Mouse (Mus musculus) thymus, postnatal 14 days (tissue): Measurements from ENCODE around the gene Hipk2.
A peak's percentile ranks its signal among the peaks of the same experiment; 100 is the strongest.

Experiments used
- DNase-seq: peaks from one replicate; pipeline ENCODE4 v3.0.0; 2021

Gene Hipk2

DNA sequence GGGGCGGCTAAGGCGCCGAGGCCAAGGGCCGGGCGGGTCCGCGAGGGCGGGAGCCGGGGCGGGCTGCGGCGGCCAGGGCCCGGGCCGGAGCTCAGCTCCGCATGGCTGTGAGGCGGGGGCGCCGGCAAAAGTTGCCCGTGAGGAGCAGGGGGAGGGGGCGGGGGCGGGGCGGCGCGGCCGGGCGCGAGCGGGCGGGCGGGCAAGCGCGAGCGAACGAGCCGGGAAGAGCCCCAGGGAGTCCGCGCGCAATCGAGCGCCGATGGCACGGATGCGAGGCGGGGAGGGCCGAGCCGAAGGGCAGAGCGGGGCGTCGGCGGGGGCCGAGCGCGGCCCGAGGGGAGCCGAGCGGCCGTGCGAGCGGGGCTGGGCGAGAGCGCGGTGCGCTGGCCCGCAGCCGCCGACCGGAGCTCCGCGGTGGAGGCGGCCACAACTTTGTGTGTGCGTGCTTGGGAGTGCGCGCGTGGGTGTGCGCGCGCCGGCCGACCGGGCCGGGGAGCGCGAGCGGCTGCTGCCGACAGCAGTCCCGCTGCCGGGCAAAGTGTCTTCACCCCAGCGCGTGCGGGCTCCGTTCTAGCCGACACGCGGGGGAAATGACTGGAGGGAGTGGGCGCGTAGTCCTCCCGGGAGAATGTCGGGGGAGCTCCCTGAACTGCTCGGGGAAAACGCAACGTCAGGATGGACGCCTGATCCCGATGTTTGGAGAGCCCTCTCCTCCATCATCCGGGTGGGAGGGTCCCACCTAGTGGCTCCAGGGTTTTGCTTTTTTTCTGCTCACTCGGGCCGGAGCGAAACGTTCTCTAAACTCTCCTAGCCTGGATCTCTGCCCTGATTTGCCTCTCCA, at the start of gene Hipk2:
Gene Hipk2, minus strand, starts transcription at position 95 of the 841 bp plus-strand sequence.
- peak; percentile 85 for DNase-seq

DNA sequence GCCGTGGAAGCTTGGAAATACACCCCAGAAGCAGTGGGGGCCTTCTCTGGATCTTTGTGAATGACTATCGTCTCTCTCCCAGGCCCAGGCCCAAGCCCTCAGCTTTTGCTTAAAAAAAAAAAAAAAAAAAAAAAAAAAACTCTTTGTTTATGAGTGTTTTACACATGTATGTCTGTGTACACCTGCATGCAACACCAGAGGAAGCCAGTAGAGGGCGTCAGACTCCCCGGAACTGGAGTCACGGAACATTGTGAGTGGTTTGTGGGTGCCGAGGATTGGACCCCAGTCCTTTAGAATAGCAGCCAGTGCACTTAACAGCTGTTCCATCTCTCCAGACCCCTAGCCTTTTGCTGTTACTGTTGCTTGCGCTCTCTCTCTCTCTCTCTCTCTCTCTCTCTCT, 49.8 kb upstream of the Hipk2 start:
- peak; percentile 26 for DNase-seq

DNA sequence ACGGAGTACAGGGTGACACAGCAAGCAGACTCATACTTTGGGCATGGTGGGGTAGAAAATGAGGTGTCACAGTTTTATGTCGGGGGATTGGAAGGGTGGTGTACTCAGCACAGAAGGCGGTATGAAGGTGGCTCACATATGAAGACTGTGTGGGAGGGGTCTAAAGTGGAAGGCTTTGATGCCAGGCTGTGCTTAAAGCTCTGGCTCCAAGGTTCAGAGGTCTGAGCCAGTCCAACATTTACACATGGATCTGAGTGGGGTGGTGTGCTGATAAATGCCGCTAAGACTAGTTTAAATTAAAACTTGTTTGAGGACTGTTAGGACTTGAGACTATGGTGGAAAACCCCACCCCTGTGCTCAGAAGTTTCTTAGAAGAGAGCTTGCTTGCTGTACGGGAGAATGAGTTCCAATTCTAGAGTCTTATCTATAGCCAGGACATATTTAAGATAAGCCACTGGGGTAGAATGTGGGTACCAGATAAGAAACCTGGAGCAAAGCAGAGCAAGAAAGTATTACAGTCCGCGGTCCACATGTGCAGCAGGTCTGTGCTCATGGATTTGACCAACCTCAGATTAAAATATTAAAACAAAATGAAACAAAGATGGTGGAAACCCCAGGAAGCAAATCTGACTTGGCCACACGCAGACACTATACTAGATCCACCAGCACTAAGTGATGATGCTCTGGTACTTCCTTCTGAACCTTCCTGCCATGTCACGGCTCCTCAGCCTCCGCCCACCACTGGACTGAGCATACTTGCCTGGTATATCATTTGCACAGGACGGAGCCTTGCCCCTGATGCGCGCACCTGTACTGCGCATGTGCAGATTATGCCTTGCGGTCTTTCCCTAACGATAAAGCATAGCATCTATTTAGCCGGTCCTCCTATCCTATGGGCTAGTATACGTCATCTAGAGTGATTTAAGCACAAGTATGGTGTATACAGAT, 48.2 kb upstream of the Hipk2 start:
- no peak for DNase-seq

DNA sequence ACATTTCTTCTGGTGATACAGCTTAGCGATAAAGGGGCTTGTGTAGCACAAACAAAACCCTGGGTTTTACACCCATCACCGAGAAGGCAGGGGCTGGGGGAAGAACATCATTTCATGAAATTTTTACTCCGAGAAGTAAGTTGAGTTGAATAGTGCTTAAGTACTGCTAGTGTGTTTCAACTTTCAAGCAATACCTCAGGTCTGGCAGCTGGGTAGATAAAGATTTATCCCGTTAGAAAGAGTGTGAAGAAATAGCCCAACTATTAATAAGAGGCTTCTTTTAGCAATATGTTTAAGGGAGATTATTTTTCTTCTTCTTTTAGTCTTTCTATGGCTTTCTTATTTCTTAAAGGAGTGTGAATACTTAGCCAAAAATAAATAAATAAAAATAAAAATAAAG, 47.5 kb upstream of the Hipk2 start:
- DNase-seq = no peak

DNA sequence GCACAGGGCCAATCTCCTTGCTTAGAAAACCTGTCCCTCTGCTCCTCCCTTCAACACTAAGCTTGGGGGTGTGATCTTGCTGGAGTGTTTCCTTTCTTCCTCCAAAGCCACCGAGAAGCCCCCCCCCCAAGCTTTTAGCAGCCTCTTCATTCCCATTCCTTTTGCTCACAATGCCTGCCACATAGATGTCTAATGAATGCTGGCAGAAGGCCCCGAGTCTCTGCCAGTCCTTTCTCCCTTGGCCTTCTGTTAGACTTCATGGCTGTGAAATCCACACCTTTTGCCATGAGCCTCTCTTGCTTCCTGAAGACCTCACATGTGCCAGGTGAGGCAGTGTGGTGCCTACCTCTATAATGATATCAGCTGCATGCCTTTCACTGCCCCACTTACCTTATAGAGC, 46.6 kb upstream of the Hipk2 start:
- no peak for DNase-seq

DNA sequence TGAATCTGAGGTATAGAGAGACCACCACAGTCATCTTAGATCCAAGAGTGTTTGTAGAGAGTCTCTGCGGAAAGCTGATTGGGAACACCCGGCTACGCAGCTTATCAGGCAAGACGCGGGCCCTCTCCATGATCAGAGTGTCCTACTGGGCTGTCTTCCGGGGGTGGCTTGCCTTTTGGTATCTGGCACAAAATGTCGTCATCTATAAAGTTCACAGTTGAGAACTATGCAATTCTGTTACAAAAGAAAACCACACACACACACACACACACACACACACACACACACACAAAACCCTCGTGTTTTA, 45.8 kb upstream of the Hipk2 start:
- DNase-seq = no peak

DNA sequence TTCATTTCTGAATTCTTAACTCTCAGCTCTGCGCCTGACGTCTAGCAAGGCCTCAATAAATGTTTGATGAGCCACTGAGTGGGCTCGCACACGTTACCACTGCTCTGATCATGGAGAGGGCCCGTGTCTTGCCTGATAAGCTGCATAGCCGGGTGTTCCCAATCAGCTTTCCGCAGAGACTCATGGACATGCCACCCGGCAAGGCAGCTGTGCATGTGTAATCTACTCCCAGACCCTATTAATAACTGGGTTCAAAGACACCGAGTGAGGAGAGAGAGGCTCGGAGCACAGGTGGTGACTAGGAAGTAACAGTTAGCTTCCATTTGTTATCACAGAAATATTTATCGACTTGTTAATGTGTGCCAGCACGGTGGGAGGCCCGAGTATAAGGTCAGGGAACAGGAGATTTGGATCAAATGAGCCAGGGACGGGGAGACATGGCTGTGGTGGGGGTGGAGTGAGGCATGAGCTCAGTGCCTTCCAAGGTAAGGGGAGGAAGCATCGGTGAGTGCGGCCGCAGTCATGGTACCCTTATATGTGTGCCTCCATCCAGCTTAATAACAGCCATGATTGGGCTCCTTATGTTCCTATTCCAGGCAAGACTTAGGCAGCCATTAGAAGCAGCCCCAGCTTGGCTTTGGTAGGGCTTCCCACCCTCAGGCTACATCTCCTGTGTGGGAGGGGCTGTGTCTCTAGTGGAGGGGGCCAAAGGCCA, 45.3 kb upstream of the Hipk2 start:
- DNase-seq = no peak

DNA sequence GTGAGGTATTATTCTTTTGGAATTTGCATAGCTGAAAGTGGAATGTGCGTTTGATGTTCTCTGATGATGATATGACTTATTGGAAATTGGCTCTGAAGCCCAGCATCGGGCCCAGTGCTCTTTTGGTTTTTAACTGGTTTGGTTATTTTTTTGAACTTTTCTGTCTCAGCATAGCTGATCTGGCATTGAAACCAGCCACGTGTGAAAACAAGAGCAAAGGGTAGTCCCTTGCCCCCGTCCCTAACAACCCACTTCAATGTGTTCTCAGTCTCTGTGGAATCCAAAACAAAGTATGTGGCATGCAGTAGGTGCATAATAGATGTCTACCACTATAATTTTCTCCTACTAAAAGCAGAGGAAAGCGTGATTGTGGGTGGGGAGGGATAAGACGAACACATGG, 44.2 kb upstream of the Hipk2 start:
- no peak for DNase-seq

DNA sequence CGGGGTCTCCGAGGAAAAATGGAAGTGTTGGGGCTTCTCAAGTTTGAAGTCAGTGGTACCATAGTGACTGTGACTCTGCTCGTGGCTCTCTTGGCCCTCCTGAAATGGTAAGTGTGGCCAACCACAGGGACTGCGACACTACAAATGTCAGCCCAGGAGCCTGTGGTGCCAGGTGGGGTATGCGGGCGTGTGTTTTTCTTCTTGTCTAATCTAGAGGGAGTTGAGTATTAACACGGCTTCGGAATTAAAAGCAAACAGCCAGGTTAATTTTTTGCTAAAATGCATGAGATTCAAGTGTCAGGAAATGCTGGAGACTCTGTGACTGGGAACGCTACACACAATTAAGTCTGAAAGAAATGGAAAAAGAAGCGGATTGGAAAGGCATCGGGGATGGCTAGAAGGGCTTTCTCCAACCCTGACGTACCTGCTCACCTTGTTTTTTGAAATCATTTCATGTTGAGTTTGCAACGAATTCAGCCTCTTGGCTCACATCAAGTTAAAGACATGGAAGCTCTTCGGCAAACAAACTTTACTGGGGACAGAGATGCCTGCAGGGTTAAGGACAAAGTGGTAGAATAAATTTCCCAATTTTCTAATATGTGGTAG, 43.3 kb upstream of the Hipk2 start:
- DNase-seq = no peak

DNA sequence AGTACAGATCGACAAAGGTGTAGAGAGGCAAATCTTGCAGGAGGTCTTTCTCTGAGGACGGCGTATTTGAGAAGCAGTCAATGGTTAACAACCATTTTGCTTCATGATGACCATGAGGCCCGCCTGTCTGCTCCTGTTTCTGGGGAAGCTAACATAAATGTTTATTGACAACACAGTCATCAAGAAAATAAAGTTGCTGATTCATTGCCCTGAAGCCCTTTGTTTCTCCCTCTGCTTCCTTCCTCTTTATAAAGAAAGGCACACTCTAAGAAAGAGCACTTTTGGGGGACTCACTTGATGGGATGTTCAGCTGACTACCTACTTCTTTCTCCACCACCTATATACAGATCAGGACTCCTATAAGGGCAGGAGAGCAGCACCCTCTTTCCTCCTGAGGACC, 42.8 kb upstream of the Hipk2 start:
- DNase-seq = no peak

DNA sequence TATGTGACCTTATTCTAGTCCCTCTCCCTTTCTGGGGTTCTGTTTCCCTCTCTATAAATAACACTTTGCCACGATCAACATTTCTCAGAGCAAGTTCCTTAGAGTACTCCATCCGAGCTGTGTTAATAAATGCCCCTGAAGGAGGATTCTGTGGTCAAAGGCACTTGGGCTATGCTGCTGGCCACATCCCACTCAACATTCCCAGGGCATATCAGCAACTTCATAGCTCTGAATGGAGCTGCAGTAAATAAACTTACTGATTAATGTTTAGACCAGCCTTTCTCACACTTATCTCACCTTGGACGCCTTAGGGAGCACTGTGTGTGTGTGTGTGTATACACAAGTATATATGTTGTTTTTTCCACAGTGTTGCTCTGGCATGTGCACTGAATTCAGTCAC, 41.5 kb upstream of the Hipk2 start:
- no peak for DNase-seq

DNA sequence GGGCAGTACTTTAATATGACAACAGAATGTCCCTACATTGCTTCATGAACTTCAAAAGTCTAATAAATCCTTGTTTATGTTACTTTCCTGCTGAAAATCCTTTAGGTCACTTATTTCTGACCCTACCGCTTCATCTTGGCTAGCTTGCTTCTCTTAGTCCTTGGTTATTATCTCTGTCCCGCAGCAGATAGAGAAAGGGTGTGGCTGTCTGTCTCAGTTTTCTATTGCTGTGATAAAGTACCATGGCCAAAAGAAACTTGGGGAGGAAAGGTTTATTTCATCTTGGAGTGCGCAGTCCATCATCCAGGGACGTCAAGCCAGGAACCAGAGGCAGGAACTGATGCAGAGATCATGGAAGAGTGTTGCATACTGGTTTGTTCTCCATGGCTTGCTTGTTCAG, 40.6 kb upstream of the Hipk2 start:
- no peak for DNase-seq

DNA sequence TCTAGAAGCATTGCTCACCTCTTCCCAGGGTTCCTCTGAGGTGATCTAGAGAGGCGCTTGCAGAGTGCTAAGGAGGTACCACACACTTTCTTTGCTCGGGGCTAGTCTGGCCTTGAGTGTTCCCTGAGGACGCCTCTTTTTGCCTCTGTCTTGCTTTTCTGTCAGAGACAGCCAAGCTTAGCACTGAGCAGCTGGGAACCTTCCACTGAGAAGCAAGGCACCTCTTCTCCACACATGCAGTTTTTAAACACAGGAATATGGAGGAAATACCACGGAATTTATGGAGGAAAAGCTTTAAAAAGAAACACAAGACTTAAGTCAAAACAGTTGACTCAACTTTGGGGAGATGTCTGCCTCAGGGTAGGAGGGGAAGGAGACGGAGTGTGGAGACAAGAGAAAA, 39.8 kb upstream of the Hipk2 start:
- DNase-seq = no peak

DNA sequence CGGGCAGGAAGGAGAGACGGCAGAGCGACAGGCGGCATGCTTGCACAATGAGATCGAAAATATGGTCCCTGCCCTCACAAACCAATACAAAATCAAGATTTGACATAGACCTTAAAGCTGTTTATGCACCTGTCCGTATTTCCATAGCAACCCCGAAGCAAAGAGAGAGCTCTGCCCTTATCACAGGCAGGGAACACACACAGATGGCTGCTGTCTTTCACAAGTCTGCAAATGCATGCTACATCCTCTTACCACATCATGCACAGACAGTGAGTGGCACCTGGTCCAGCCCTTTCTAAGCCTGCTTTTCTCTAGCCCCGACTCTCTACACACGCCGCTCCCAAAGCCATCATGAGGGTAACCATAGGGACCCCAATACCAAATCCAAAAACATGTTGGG, 38.2 kb upstream of the Hipk2 start:
- no peak for DNase-seq

DNA sequence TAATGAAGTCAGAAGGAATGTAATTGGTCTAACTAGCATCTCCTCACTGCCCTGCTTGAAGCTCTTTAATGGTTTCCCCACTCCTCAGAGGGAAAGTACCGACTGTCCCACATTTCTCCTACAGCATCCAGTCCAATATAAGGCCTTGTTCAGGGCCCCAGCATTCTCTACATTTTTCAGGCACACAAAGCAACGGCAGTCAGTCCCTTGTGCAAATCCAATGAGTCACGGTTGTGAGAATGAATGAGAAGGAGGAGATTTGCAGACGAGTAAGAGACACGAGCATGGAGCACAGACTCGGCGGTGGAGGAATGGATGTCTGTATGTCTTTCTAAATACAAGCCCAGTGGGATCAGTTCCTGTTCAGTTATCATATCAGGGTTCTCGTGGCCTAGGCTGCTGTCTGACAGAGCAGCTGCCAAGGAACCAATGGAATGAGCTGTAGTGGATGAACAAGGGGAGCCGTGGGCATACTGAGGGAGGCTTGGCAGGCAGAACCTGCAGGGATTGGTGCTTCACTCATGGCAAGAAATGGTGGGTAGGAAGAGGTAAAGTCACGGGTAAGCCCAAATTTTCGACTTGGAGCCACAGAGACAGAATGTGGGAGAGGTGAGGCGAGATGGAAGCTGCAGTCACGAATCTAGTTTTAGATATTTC, 37.5 kb upstream of the Hipk2 start:
- DNase-seq = no peak

DNA sequence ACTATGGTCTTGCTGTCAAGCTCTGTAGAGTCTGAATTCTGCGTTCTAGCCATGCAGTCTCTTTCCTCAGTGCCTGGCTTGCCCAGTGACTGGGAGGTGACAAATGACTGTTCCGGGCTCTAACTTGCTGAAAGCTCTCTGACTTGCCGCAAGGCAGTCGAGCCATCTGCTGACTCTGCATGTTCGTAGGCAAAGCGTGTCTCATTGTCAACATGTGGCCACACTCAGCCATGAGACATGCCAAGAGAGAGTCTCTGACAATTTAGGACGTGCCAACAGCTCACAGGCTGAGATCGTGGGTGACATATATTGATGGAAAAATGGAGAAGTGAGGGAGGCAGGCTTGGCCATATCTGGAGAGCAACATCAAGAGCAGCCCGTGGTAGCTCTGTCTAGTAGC, 36.9 kb upstream of the Hipk2 start:
- DNase-seq = no peak

DNA sequence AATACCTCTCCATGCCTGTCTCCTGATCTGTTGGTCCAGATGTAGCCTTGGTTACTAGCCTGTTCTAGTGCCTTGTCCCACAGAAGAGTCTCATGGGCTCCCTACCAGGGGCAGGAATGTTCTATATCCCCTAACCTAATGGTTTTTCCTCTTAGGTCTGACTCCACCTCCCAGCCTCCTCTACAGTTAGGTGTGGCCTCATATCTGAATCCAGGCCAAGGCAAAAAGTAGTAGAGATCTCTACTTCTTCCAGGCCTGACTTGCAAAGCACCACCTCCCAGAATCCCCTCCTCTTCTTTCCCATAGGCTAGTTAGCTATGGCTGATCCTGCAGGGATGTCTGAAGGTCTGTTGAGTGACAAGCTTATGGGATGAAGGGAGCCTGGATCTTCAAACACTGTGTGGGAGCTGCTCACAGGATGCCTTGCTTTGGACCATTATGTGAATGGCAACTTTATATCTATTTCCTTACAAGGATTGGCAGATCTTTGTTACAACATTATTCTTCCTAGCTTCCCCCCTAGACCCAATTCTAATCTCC, 36.2 kb upstream of the Hipk2 start:
- DNase-seq = no peak

DNA sequence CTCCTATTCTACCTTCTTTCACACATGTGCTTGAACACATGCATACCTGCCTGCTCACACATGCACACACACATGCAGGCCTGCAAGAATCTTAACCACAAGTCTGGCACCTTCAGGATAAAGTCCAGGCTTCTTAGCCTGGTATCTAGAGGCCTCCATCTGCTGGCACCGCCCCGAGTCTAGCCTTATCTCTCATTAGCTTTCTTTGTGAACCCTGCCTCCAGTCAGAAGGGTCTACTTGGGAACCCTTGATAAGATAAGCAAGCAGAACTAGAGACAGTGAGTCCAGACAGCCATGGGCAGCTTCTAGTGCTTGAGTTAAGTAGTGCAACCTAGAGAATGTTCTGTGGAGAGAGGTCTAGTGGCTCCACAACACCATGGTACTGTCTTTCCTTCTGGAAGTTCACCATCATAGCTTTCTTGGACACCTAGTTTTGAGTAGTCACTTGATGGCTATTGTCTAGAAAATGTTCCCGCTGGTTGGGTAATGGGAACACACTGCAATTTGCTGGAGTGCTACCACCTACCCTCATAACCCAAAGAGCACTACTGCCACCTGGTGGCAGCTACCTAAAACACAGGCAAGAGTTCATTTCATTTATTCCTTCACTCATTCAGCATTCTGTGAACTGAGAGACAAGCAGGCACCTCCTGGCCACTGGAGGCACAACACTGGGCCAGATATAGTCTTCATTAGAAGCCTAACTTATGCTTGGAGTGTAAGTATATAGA, 35.0 kb upstream of the Hipk2 start:
- peak; percentile 65 for DNase-seq

DNA sequence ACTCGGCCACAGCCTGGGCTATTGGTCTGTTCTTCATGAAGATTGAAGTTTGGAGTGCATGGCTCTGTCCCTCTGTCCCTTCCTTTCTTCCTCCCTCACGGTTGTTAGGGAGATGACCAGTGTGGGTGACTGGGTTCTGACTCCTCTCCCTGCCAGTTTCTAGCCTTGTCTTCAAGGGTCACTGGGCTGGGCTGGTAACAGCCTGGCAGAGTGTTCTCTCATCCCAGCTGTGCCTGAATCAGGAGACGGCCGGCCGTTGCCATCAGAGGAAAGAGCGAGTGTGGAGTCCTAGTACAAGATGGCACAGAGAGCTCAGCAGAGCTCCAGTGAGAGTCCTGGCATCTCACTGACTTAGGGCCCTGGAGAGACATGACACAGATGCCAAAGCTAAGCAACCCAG, 32.4 kb upstream of the Hipk2 start:
- no peak for DNase-seq

DNA sequence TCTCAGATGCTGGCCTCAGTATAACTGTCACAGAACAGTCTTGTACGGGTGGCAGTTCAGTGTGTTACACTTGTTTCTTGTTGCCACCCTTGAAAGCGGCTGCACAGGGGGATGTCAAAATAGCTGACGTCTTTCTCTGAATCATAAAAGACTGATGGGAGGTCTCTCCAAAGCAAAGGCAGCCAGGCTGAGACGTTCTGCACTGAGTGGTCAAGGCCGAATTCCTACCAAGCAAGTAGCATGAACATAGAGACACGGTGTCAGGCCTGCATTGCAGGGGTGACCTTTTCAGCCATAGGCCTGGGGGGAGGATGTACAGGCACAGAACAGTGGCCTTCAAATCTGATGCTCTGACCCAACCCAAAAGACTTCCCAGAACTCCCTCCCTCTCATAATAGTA, 30.0 kb upstream of the Hipk2 start:
- no peak for DNase-seq

DNA sequence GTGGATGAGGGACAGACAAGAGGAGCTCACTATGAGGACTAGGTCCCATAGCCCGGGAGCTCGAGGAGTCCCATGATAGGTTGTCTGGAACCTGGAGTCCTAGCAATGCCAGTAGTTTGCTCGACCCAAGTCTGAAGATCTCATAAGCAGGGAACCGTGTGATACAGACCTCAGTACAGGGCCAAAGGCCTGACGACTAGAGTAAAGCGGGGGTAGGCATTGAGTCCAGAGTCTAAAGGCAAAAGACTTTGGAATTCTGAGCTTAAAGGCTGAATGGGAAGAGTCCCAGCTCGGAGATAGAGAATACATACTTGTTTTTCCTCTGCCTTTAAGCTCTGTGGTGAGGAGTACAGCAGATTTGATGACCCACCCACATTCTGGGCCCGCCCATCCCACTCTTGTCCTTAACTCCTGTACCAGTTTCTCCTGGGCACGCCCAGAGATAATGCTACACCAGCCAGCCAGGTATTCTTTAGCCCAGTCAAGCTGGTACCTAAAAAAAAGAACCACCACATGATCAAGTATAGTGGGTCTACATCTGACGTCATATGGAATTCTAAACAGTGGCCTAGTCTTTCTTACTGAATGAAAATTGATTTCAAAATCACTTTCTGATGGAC, 27.0 kb upstream of the Hipk2 start:
- DNase-seq = no peak
